Comparison of ENCODE assay signal across 8 mouse cellular contexts in the genomic region with DNA sequence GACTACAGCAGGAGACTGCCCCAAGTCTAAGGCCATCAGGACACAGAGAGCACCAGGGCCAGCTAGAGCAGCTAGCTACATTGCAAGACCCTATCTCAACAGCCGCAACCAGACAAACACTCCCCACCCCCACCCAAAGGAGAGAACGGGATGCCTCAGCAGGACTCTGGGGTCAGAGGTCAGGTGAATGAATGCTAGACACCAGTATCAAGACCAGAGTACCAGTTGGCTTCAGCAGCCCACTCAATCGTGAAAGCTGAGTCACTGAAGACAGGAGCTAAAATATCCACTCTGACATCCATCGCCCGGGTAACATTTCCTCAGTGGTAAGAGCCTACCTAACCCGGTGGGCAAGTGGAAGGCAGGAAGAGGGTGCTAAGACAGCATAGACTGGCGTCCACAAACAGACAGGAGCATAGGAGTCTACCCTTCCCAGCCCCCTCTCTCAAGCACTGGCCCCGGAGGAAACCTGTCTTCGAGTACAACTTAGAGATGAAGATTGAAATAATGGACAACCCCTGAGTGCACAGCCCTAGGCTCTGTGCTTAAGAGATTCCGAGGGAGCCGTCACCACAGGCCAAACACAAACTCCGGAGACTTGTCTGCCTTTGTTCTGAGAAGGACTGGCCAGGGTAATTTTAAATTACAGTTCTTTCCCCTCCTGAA. TPM values are rescaled to one million over a fixed set of nuclear protein-coding genes. Genes with fewer than 3 reads are reported as not detected.
A peak's percentile ranks its signal among the peaks of the same experiment; 100 is the strongest.
DNase-seq lines count a peak whose midpoint lies in the region; ATAC-seq lines count a peak whose summit lies in the region.

No protein-coding gene starts in this region.

- peak overlapping the region; percentile 89 for H3K9ac ChIP-seq in lung, embryonic 15.5 days
- no peak overlapping the region; the same call in 1 of the 2 replicates for H3K9ac ChIP-seq in forebrain, embryonic 16.5 days (replicated peaks; ENCODE audit: low read depth, low read length)

- H3K36me3 ChIP-seq in lung, embryonic 15.5 days = peaks cover 38% of the 10 kb centered on the region
- H3K36me3 ChIP-seq in forebrain, embryonic 16.5 days (ENCODE audit: control insufficient read depth, insufficient read depth) = peaks cover 20% of the 10 kb centered on the region
- peaks cover 14% of the 10 kb centered on the region for H3K36me3 ChIP-seq in splenic B cell, adult 2 months (ENCODE audit: control insufficient read depth, insufficient read depth, low read length, poor library complexity, severe bottlenecking)

- no peaks in the 10 kb centered on the region for H3K27me3 ChIP-seq in lung, embryonic 15.5 days
- no peaks in the 10 kb centered on the region for H3K27me3 ChIP-seq in forebrain, embryonic 16.5 days (replicated peaks; ENCODE audit: control insufficient read depth, insufficient read depth, low read length)
- no peaks in the 10 kb centered on the region for H3K27me3 ChIP-seq in splenic B cell, adult 2 months (ENCODE audit: control insufficient read depth, insufficient read depth, low read length, poor library complexity, severe bottlenecking)

- peak overlapping the region; percentile 74 for H3K27ac ChIP-seq in lung, embryonic 15.5 days
- no peak overlapping the region for H3K27ac ChIP-seq in forebrain, embryonic 16.5 days (ENCODE audit: low read length)

- no peak for ATAC-seq in lung, embryonic 15.5 days (ENCODE audit: borderline replicate concordance, extremely low read depth, low FRiP score, low TSS enrichment)
- no peak for ATAC-seq in forebrain, embryonic 16.5 days

- peak overlapping the region; percentile 64 for H3K4me2 ChIP-seq in lung, embryonic 15.5 days
- peak overlapping the region; percentile 43 for H3K4me2 ChIP-seq in forebrain, embryonic 16.5 days (ENCODE audit: low read length)

- WGBS in lung, embryonic 15.5 days = 22% methylated on average over 12 of the region's 12 CpGs
- 72% methylated on average over 12 of the region's 12 CpGs for WGBS in forebrain, embryonic 16.5 days

- peaks cover 46% of the 10 kb centered on the region for H3K4me1 ChIP-seq in lung, embryonic 15.5 days
- H3K4me1 ChIP-seq in forebrain, embryonic 16.5 days (replicated peaks; ENCODE audit: control insufficient read depth, insufficient read depth, low read length) = peaks cover 32% of the 10 kb centered on the region

- DNase-seq in lung, postnatal 14 days = no peak
- DNase-seq in kidney, postnatal 25 days = peak; percentile 61 to 77
- DNase-seq in splenic B cell, adult 2 months (ENCODE audit: low read depth, low spot score) = peak; percentile 42
- no peak for DNase-seq in cerebellum, adult 8-10 months
- DNase-seq in thymus, adult 18-20 months = no peak
- no peak for DNase-seq in urinary bladder, adult 2 months (ENCODE audit: low spot score)

- H3K4me3 ChIP-seq in lung, embryonic 15.5 days = peak overlapping the region; percentile 75
- peak overlapping the region; percentile 22 for H3K4me3 ChIP-seq in forebrain, embryonic 16.5 days (replicated peaks; ENCODE audit: low read length)

- no peaks in the 10 kb centered on the region for H3K9me3 ChIP-seq in lung, embryonic 15.5 days
- H3K9me3 ChIP-seq in forebrain, embryonic 16.5 days (ENCODE audit: control insufficient read depth, low read length) = no peaks in the 10 kb centered on the region

RNA-seq across cellular contexts. Expression of a gene that starts 2.7 kb away (rescaled TPM):
- polyA plus RNA-seq in lung, embryonic 15.5 days (2015; fragmentation: Nextera tagmentation; extraction: Ambion mirVana) = 32.7 and 35.4 TPM in 2 replicates
- 19.9 and 20.1 TPM in 2 replicates for polyA plus RNA-seq in forebrain, embryonic 16.5 days (2015; fragmentation: Nextera tagmentation; extraction: Ambion mirVana)
- polyA plus RNA-seq in urinary bladder, adult 2 months (2012; rRNA removed) = 32.3 and 34.9 TPM in 2 replicates

Comparison
In these comparisons a context has a peak if more than half of its experiments do, and no peak if none do; other contexts are left out.
1. DNase-seq: peak in kidney, postnatal 25 days (2 of 2) and splenic B cell, adult 2 months (single experiment); none in lung, postnatal 14 days (single experiment), cerebellum, adult 8-10 months (single experiment), thymus, adult 18-20 months (0 of 2) and urinary bladder, adult 2 months (single experiment).